In the genomic region with DNA sequence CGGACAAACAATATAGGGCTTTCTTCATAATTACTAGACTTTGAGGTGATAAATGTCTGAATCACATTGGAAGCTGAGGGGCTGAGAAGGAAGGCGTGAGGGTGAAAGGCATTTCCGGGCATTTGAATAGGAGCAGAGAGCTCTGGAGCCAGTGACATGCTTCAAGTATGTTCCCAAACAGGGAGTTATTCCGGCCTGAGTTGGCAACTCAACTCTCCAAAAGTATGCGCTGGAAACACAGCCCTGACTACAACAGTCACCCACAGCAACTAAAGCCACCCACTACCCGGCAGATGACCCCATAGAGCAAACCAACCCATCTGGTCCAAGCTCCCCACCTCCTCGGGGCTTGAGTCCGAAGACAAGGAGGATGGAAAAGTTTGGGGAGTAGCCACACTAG, we compare ENCODE assay signal across 10 mouse cellular contexts. TPM values are rescaled to one million over a fixed set of nuclear protein-coding genes. Genes with fewer than 3 reads are reported as not detected.
DNase-seq lines count a peak whose midpoint lies in the region; ATAC-seq lines count a peak whose summit lies in the region.
"Had no signal": no experiment of that assay in that cellular context is flagged by ENCODE, and none has a peak within 500 bp of the region (broad histone marks: within the 10 kb centered on the region; RNA-seq: fewer than 3 reads in every experiment).

No protein-coding gene starts in this region.

- 0 out of 2 replicates have a peak, but pooled peaks have one; percentile 6 for ATAC-seq in forebrain, embryonic 15.5 days (replicated peaks)
- peak; percentile 32; the same call in 1 of the 2 replicates for ATAC-seq in intestine, embryonic 15.5 days
- no peak for ATAC-seq in midbrain, embryonic 15.5 days (replicated peaks)

- H3K36me3 ChIP-seq in forebrain, embryonic 15.5 days, result no peaks in the 10 kb centered on the region
- H3K36me3 ChIP-seq in intestine, embryonic 15.5 days, result no peaks in the 10 kb centered on the region
- no peaks in the 10 kb centered on the region for H3K36me3 ChIP-seq in midbrain, embryonic 15.5 days (replicated peaks)

- peak overlapping the region; percentile 33; the same call in 1 of the 2 replicates for H3K4me3 ChIP-seq in forebrain, embryonic 15.5 days
- H3K4me3 ChIP-seq in intestine, embryonic 15.5 days (replicated peaks), result peak overlapping the region; percentile 42
- peak overlapping the region; percentile 29 for H3K4me3 ChIP-seq in midbrain, embryonic 15.5 days

- H3K27ac ChIP-seq in forebrain, embryonic 15.5 days (replicated peaks), result no peak overlapping the region
- no peak overlapping the region; the same call in 1 of the 2 replicates for H3K27ac ChIP-seq in intestine, embryonic 15.5 days
- H3K27ac ChIP-seq in midbrain, embryonic 15.5 days, result no peak overlapping the region

- DNase-seq in embryo, embryonic 10.5 days (ENCODE audit: low spot score), result peak; percentile 5
- DNase-seq in embryo, embryonic 10 days (ENCODE audit: low spot score), result no peak
- no peak for DNase-seq in left cerebral cortex, adult 8-10 months (ENCODE audit: low spot score in 2 of 2)
- DNase-seq in cerebellum, postnatal 14 days, result no peak
- no peak for DNase-seq in adrenal gland, adult 8-10 months
- DNase-seq: kidney, adult 2 months; right cerebral cortex, postnatal 25 days had no signal

- no peaks in the 10 kb centered on the region for H3K9me3 ChIP-seq in forebrain, embryonic 15.5 days
- no peaks in the 10 kb centered on the region for H3K9me3 ChIP-seq in intestine, embryonic 15.5 days
- no peaks in the 10 kb centered on the region for H3K9me3 ChIP-seq in midbrain, embryonic 15.5 days

- peaks cover 8% of the 10 kb centered on the region for H3K4me1 ChIP-seq in forebrain, embryonic 15.5 days
- H3K4me1 ChIP-seq in intestine, embryonic 15.5 days (replicated peaks), result 0 out of 2 replicates have a peak, but pooled peaks cover 4% of the 10 kb centered on the region
- 0 out of 2 replicates have a peak, but pooled peaks cover 3% of the 10 kb centered on the region for H3K4me1 ChIP-seq in midbrain, embryonic 15.5 days

- WGBS in forebrain, embryonic 15.5 days, result 46% methylated on average over 8 of the region's 8 CpGs
- WGBS in intestine, embryonic 15.5 days, result 43% methylated on average over 8 of the region's 8 CpGs
- 45% methylated on average over 8 of the region's 8 CpGs for WGBS in midbrain, embryonic 15.5 days

- H3K4me2 ChIP-seq in forebrain, embryonic 15.5 days (replicated peaks), result peak overlapping the region; percentile 50
- peak overlapping the region; percentile 72 for H3K4me2 ChIP-seq in intestine, embryonic 15.5 days (replicated peaks)
- peak overlapping the region; percentile 53 for H3K4me2 ChIP-seq in midbrain, embryonic 15.5 days

- H3K9ac ChIP-seq in forebrain, embryonic 15.5 days (replicated peaks), result no peak overlapping the region
- H3K9ac ChIP-seq in intestine, embryonic 15.5 days, result peak overlapping the region; percentile 40
- no peak overlapping the region for H3K9ac ChIP-seq in midbrain, embryonic 15.5 days

- 0 out of 2 replicates have a peak, but pooled peaks cover 3% of the 10 kb centered on the region for H3K27me3 ChIP-seq in forebrain, embryonic 15.5 days
- peaks cover 5% of the 10 kb centered on the region; the same call in 1 of the 2 replicates for H3K27me3 ChIP-seq in intestine, embryonic 15.5 days (replicated peaks)
- H3K27me3 ChIP-seq in midbrain, embryonic 15.5 days (replicated peaks), result peaks cover 8% of the 10 kb centered on the region

RNA-seq across cellular contexts. Expression of a gene that starts 0.4 kb away (rescaled TPM):
- not detected in 2 replicates for polyA plus RNA-seq in forebrain, embryonic 15.5 days (2015; fragmentation: Nextera tagmentation; extraction: Ambion mirVana)
- 1.2 TPM in 2 replicates for polyA plus RNA-seq in intestine, embryonic 15.5 days (2015; fragmentation: Nextera tagmentation; extraction: Ambion mirVana)
- not detected in 2 replicates for polyA plus RNA-seq in midbrain, embryonic 15.5 days (2015; fragmentation: Nextera tagmentation; extraction: Ambion mirVana)
- total RNA-seq in left cerebral cortex, adult 8-10 months (2022), result not detected
- total RNA-seq in adrenal gland, adult 8-10 months (2022), result under 1 TPM in 2 of 4 experiments, not detected in 2; 0.09 to 0.17 TPM

RNA-seq across cellular contexts. Expression of a gene that starts 46.8 kb away (rescaled TPM):
- 0.19 and 0.31 TPM in 2 replicates for polyA plus RNA-seq in forebrain, embryonic 15.5 days (2015; fragmentation: Nextera tagmentation; extraction: Ambion mirVana)
- polyA plus RNA-seq in intestine, embryonic 15.5 days (2015; fragmentation: Nextera tagmentation; extraction: Ambion mirVana), result not detected in 2 replicates
- not detected in 2 replicates for polyA plus RNA-seq in midbrain, embryonic 15.5 days (2015; fragmentation: Nextera tagmentation; extraction: Ambion mirVana)
- total RNA-seq in left cerebral cortex, adult 8-10 months (2022), result not detected
- under 1 TPM in 1 of 4 experiments, not detected in 3; 0.23 TPM for total RNA-seq in adrenal gland, adult 8-10 months (2022)
- polyA plus RNA-seq: kidney, adult 2 months had no signal
